Mouse (Mus musculus) limb, embryonic 12.5 days (tissue): ENCODE data around the gene Slc12a9. TPM values are rescaled to one million over a fixed set of nuclear protein-coding genes. Genes with fewer than 3 reads are reported as not detected.
A peak's percentile ranks its signal among the peaks of the same experiment; 100 is the strongest.

Source experiments
- ATAC-seq: fragments of 200-750 bp; cut with Nextera tagmentation; 2 replicates; pipeline ENCODE4 v1.8.0; 2017; ENCODE audit warnings: low read depth, moderate TSS enrichment; ENCODE audit not compliant: insufficient number of reproducible peaks, insufficient read depth, low FRiP score, low TSS enrichment
- H3K27ac ChIP-seq: fragments of 300-500 bp; sonication (generic); 2 replicates; pipeline ENCODE4 v1.5.1; 2016; ENCODE audit warnings: mild to moderate bottlenecking, moderate library complexity
- H3K27me3 ChIP-seq: fragments of 300-500 bp; sonication (generic); 2 replicates; pipeline ENCODE4 v1.6.1; 2016; ENCODE audit warnings: mild to moderate bottlenecking, moderate library complexity
- H3K36me3 ChIP-seq: fragments of 300-500 bp; sonication (generic); 2 replicates; pipeline ENCODE4 v1.6.1; 2016; ENCODE audit warnings: mild to moderate bottlenecking, moderate library complexity
- H3K4me1 ChIP-seq: fragments of 300-500 bp; sonication (generic); replicated peaks from 2 replicates; pipeline ENCODE4 v1.6.1; 2016
- H3K4me2 ChIP-seq: fragments of 300-500 bp; sonication (generic); 2 replicates; pipeline ENCODE4 v1.6.1; 2016; ENCODE audit warnings: mild to moderate bottlenecking, moderate library complexity
- H3K4me3 ChIP-seq: fragments of 300-500 bp; sonication (generic); replicated peaks from 2 replicates; pipeline ENCODE4 v1.5.1; 2016; ENCODE audit warnings: mild to moderate bottlenecking
- H3K9ac ChIP-seq: fragments of 300-500 bp; sonication (generic); replicated peaks from 2 replicates; pipeline ENCODE4 v1.6.1; 2016; ENCODE audit warnings: mild to moderate bottlenecking, moderate library complexity
- H3K9me3 ChIP-seq: fragments of 300-500 bp; sonication (generic); 2 replicates; pipeline ENCODE4 v1.6.1; 2016; ENCODE audit warnings: mild to moderate bottlenecking, moderate library complexity
- WGBS: fragments of 180-500 bp; shearing (Covaris S2); methylation state at CpG from one replicate; pipeline ENCODE4 v1.1.7; 2016; 5-methylcytosine and 5-hydroxymethylcytosine counted together
- polyA plus RNA-seq: library from polyadenylated mRNA; unstranded; fragments of >200 nt; fragmentation: Nextera tagmentation; extraction: Ambion mirVana; gene quantifications from 2 replicates; pipeline ENCODE4 v1.2.1, GENCODE M21; 2016

The Slc12a9 gene
- polyA plus RNA-seq, result 13.8 and 16.3 TPM in 2 replicates

DNA sequence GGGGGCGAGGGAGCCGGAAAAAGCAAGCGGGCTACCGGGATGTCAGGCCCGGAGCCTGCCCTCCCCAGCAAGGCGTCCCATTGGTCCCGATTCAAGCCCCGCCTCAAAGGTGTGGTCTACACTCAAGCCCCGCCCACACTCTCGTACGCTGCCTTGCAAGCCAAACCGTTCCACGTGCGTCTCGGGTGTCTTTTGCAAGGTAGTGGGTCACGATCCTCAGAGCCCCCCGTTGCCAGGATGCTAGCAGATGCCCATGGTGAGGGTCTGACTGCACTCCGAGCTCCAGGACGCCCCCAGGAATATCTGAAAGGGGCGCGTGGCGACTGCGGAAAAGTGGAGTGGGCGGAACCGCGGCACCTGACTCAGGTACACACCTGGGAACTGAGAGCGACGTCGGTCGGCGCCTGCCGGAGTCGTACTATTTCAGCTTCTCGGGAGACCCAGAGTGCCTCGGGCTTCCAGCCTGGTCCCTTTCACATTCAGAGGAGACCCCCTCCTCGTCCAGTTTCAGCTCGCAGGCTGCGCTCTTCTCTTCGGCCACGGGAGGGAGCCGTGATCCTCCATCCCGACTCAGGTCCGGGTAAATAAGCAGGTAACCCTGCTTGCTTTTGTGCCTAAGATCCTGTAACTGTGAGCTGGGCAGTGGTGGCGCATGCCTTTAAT is at the start of gene Slc12a9:
Slc12a9 (minus strand) TSS at position 86 of the 663 bp plus-strand sequence.
- WGBS, result under 1% methylated on average over 44 of the region's 44 CpGs
- Histone ChIP-seq H3K9me3 (no peaks in the 10 kb centered on the region), H3K4me2 (peak within 1 kb of the TSS; percentile 91), H3K27ac (peak within 1 kb of the TSS; percentile 42; the same call in 1 of the 2 replicates), H3K9ac (peak within 1 kb of the TSS; percentile 71), H3K4me1 (peaks cover 12% of the 10 kb centered on the region), H3K27me3 (no peaks in the 10 kb centered on the region), H3K4me3 (peak within 1 kb of the TSS; percentile 67), H3K36me3 (peaks cover 6% of the 10 kb centered on the region)
- peak; percentile 77 for ATAC-seq

DNA sequence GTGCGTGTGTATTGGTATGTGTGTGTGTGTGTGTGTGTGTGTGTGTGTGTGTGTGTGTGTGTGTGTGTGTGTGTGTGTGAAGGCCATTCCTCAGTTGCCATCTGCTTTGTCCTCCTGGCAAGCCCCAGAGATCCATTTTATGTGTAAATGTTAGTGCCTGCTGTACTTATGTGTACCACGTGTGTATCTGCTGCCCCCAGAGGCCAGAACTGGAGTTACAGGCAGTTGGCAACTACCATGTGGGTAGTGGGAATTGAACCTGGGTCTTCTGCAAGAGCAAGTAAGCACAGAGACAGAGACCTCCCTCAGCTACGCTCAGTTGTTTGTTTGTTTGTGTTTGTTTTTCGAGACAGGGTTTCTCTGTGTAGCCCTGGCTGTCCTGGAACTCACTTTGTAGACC is 47.8 kb upstream of the Slc12a9 start:
- Histone ChIP-seq H3K4me2 (no peak overlapping the region), H3K36me3 (peaks cover under 1% of the 10 kb centered on the region; the same call in 1 of the 2 replicates), H3K27ac (no peak overlapping the region), H3K9ac (no peak overlapping the region), H3K27me3 (no peaks in the 10 kb centered on the region), H3K4me1 (peaks cover 18% of the 10 kb centered on the region), H3K4me3 (no peak overlapping the region), H3K9me3 (no peaks in the 10 kb centered on the region)
- 50% methylated on average over 4 of the region's 4 CpGs for WGBS
- no peak for ATAC-seq

DNA sequence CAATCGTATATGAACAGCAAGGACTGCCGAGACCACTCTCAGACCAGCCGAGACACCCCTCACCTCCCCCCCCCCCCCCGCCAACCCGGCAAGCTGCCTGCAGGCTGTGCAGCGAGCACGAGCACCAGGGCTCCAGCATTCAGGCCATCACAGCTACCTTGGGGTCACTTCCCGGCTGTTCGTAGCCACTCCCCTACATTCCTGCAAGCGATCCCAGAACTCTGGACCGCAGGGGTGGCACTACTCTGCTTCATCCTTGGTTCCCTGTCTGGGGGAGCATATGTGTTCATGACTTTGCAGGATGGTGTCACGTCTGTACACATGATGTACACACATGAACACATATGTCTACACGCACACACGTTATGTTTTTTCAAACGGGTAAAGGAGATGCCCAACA is 44.2 kb upstream of the Slc12a9 start:
- 30% methylated on average over 10 of the region's 15 CpGs for WGBS
- no peak for ATAC-seq
- no peak overlapping the region for H3K9ac ChIP-seq

DNA sequence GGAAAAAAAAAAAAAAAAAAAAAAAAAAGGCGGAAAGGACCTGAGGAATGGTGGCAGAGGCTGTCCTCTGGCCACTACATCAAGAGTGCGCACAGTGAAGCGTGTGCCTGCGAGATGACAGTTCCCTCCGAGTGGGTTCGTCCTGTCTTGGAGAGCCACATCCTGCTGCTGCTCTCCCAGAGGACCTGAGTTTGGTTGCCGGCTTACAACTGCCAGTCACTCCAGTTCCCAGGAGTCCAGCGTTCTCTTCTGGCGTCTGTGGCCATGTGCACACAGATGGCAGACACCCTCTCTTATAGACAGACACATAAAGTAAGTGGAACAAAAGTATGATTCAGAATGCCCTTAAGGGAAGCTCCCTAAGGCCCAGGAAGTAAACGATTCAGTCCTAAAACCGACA is 43.8 kb upstream of the Slc12a9 start:
- no peak overlapping the region for H3K4me3 ChIP-seq
- peak overlapping the region; percentile 45 for H3K4me2 ChIP-seq
- peak overlapping the region; percentile 56; the same call in 1 of the 2 replicates for H3K27ac ChIP-seq
- no peaks in the 10 kb centered on the region for H3K27me3 ChIP-seq
- no peaks in the 10 kb centered on the region for H3K9me3 ChIP-seq
- peaks cover 14% of the 10 kb centered on the region for H3K4me1 ChIP-seq
- no peak overlapping the region for H3K9ac ChIP-seq
- 37% methylated on average over 11 of the region's 11 CpGs for WGBS
- peaks cover 41% of the 10 kb centered on the region for H3K36me3 ChIP-seq
- 0 out of 2 replicates have a peak, but pooled peaks have one; percentile 1 for ATAC-seq

More for the DNA sequence above, 44.2 kb upstream of the Slc12a9 start:
- Histone ChIP-seq H3K27ac (no peak overlapping the region), H3K36me3 (peaks cover 36% of the 10 kb centered on the region), H3K4me2 (peak overlapping the region; percentile 45), H3K27me3 (no peaks in the 10 kb centered on the region), H3K4me1 (peaks cover 14% of the 10 kb centered on the region), H3K9me3 (no peaks in the 10 kb centered on the region), H3K4me3 (no peak overlapping the region)

DNA sequence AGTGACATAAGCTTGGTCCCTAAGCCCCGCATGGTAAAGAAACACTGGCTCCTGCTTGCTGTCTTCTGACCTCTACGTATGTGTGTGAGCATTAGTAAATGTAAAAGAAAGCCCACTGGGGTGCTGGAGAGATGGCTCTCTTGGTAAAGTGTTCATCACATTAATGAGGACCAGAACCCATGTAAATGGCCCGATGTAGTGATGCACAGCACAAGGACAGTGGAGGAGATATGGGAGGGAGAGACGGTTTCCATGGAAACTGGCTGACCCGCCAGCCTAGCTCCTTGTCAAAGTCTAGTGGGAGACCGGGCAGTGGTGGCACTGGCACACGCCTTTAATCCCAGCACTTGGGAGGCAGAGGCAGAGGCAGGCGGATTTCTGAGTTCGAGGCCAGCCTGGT is 43.3 kb upstream of the Slc12a9 start:
- H3K4me1 ChIP-seq, result peaks cover 14% of the 10 kb centered on the region
- H3K9ac ChIP-seq, result no peak overlapping the region
- WGBS, result 55% methylated on average over 9 of the region's 9 CpGs
- no peak for ATAC-seq
- no peak overlapping the region for H3K4me3 ChIP-seq
- peaks cover 45% of the 10 kb centered on the region for H3K36me3 ChIP-seq
- no peaks in the 10 kb centered on the region for H3K27me3 ChIP-seq
- H3K9me3 ChIP-seq, result no peaks in the 10 kb centered on the region
- no peak overlapping the region for H3K27ac ChIP-seq
- H3K4me2 ChIP-seq, result no peak overlapping the region

DNA sequence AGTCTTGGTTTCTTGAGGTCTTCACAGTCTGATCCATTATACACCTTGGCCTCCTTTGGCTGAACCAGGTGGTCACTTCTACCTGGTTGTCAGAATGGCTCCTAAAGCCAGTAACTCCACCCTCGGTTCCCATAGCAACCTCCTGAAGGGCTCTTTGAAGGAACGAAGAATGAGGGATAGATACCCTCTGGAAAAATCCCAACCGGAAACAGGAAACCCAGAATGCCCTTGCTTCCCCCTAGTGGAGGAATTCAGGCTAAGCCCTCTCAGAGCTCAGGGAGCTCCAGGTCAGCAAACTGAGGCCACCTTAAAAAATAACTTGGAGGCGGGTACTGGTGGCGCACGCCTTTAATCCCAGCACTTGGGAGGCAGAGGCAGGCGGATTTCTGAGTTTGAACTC is 42.8 kb upstream of the Slc12a9 start:
- H3K4me1 ChIP-seq, result peaks cover 14% of the 10 kb centered on the region
- H3K9ac ChIP-seq, result no peak overlapping the region
- H3K36me3 ChIP-seq, result peaks cover 51% of the 10 kb centered on the region
- 37% methylated on average over 7 of the region's 7 CpGs for WGBS
- H3K9me3 ChIP-seq, result no peaks in the 10 kb centered on the region
- H3K4me2 ChIP-seq, result no peak overlapping the region
- no peak overlapping the region for H3K4me3 ChIP-seq
- ATAC-seq, result no peak
- H3K27me3 ChIP-seq, result no peaks in the 10 kb centered on the region
- 0 out of 2 replicates have a peak overlapping the region, but pooled peaks have one; percentile 35 for H3K27ac ChIP-seq

DNA sequence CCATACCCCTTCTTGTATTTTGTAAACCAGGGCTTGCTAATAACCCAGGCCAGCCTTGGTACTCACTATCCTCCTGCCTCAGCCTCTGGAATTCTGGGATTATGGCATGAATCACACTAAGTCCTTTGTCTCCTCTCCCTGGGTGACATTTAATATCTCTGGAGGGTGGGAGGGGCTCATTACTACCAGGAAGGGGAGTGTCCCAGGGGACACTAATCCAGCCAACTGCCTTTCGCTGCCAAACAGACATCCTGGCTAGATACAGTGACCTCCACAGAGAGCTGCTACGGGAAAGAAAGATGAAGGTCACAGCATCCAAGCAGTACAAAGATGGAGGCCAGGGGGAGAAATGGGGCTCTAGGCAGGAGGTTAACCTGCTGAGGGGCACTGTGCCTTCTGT is 42.2 kb upstream of the Slc12a9 start:
- Histone ChIP-seq H3K4me1 (peaks cover 14% of the 10 kb centered on the region), H3K4me3 (no peak overlapping the region), H3K9ac (no peak overlapping the region), H3K27me3 (no peaks in the 10 kb centered on the region), H3K36me3 (peaks cover 56% of the 10 kb centered on the region), H3K4me2 (no peak overlapping the region), H3K9me3 (no peaks in the 10 kb centered on the region), H3K27ac (0 out of 2 replicates have a peak overlapping the region, but pooled peaks have one; percentile 35)
- 52% methylated on average over 2 of the region's 2 CpGs for WGBS
- ATAC-seq, result no peak

DNA sequence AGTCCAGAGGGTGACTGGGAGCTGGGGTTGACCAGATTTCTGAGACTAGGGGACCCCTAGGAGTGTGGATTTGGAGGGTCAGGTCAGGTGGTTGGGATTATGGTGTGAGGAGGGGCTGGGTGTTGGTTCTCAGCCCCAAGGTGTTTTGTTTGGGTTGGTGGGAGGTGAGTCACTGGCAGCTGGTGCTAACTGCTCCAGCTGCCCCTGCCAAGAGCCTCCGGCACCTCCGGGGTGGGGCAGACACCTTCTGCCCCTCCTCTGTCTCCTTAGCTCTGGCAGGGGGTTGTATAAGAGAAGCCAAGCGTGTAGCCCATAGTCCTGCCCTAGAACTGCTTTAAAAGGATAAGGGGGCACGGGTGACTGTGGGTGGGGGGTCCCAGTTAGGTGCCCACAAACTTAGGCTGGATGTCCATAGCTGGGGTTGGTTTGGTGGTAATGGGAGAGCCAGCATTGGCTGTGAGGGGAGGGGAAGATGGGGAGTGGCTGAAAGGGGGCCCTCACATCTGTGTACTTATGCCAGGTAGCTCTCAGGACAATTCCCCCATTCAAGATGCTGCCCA is 41.2 kb upstream of the Slc12a9 start:
- peaks cover 66% of the 10 kb centered on the region for H3K36me3 ChIP-seq
- no peaks in the 10 kb centered on the region for H3K27me3 ChIP-seq
- ATAC-seq, result no peak
- peaks cover 14% of the 10 kb centered on the region for H3K4me1 ChIP-seq
- no peak overlapping the region for H3K4me2 ChIP-seq
- 92% methylated on average over 4 of the region's 4 CpGs for WGBS
- H3K9ac ChIP-seq, result no peak overlapping the region
- peak overlapping the region; percentile 35; the same call in 1 of the 2 replicates for H3K27ac ChIP-seq
- no peak overlapping the region for H3K4me3 ChIP-seq
- H3K9me3 ChIP-seq, result no peaks in the 10 kb centered on the region

DNA sequence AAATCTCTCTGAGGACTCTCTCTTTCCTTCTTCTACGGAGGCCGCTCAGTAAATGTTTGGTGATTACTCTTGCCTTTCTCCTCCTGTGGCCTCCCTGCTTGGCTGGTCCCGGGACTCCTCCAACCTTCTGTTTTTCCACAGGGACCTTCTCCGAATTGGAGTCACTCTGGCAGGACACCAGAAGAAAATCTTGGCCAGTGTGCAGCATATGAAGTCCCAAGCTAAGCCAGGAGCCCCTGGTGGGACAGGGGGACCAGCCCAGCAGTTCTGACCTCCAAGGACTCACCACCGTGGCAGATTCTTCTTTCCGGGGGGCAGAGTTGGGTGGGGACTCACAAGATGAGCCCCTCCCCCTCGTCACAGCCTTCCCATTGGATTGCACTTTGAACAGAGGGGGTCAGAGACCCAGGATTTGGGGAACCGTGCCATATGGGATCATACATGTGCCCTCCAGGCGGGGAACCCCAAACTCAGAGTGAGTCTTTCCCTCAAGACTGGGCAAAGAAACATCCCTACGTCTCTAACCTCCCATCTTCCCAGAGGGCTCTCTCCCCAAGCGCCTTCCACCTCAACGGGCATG is 40.1 kb upstream of the Slc12a9 start:
- Histone ChIP-seq H3K4me1 (peaks cover 8% of the 10 kb centered on the region), H3K9ac (no peak overlapping the region), H3K4me3 (no peak overlapping the region), H3K27ac (no peak overlapping the region), H3K4me2 (no peak overlapping the region), H3K36me3 (peaks cover 78% of the 10 kb centered on the region), H3K27me3 (no peaks in the 10 kb centered on the region), H3K9me3 (no peaks in the 10 kb centered on the region)
- WGBS, result 88% methylated on average over 12 of the region's 12 CpGs
- no peak for ATAC-seq

DNA sequence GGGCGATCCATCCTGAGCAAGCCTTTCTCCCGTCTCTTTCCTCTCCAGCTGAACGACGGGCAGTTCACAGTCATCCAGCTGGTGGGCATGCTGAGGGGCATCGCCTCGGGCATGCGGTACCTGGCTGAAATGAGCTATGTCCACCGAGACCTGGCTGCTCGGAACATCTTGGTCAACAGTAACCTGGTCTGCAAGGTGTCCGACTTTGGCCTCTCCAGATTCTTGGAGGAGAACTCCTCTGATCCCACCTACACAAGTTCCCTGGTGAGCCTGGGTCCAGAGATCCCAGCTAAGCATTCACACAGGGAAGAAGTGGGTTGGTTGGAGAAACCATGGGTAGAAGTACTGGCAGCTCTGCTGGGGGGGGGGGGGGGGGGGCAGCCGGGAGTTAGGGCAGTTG is 36.3 kb upstream of the Slc12a9 start:
- WGBS, result 92% methylated on average over 11 of the region's 11 CpGs
- no peak overlapping the region for H3K27ac ChIP-seq
- H3K36me3 ChIP-seq, result peaks cover 100% of the 10 kb centered on the region
- no peaks in the 10 kb centered on the region for H3K27me3 ChIP-seq
- H3K4me1 ChIP-seq, result no peaks in the 10 kb centered on the region
- H3K9ac ChIP-seq, result no peak overlapping the region
- no peak overlapping the region for H3K4me3 ChIP-seq
- no peak overlapping the region for H3K4me2 ChIP-seq
- no peak for ATAC-seq
- H3K9me3 ChIP-seq, result no peaks in the 10 kb centered on the region

DNA sequence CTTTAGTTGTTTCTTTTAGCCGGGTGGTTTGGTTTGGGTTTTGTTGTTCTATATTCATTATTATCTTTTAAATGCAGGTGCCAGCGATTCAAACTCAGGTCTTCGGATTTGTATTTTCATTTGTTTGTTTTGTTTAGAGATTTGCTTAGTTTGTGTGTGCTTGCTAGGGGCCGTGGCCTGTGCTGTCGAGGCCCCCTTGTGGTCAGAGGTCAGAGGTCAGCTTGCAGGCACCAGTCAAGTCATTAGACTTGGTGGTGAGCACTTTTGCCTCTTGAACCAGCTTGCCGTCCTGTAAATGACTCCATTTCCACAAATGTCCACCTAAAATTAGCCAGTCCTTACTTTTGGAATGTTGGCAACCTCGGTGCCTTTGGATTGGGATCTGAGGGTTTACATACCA is 25.0 kb upstream of the Slc12a9 start:
- Histone ChIP-seq H3K36me3 (peaks cover 97% of the 10 kb centered on the region), H3K4me2 (no peak overlapping the region)
- 42% methylated on average over 7 of the region's 7 CpGs for WGBS

More for the DNA sequence above, 25.0 kb upstream of the Slc12a9 start:
- no peak for ATAC-seq
- Histone ChIP-seq H3K27me3 (no peaks in the 10 kb centered on the region), H3K4me3 (no peak overlapping the region), H3K27ac (no peak overlapping the region), H3K9me3 (no peaks in the 10 kb centered on the region), H3K9ac (no peak overlapping the region), H3K4me1 (peaks cover 21% of the 10 kb centered on the region)
